Mouse (Mus musculus) adrenal gland, postnatal 36 days (tissue): Measurements from ENCODE around the gene Gm20835. TPM values are rescaled to one million over a fixed set of nuclear protein-coding genes. Genes with fewer than 3 reads are reported as not detected.
"Not testable (repeated sequence)": the region's sequence is repeated elsewhere in the genome, so short reads cannot be mapped to it uniquely, and the experiment has no call there.

Experiments used
- DNase-seq, 2 experiments: peaks; one replicate each; pipeline ENCODE4 v3.0.0; 2021; ENCODE audit warnings: mixed read lengths in 1 of 2
- long read RNA-seq, 2 experiments: library from polyadenylated mRNA; stranded (forward); transcript quantifications; one replicate each; pipeline ENCODE4 v2.0.0; 2021; ENCODE audit warnings: borderline sequencing depth in 2 of 2
- total RNA-seq, 2 experiments: library from RNA; stranded (reverse); gene quantifications; 2 replicates each; pipeline ENCODE4 v1.2.3; 2021

The Gm20835 gene
- not detected for total RNA-seq
- long read RNA-seq, experiment 1: 0 reads
- long read RNA-seq, experiment 2: 0 reads

GRCm38 (mm10) chrY:36735190-36735589 lies at the start of gene Gm20835:
Gm20835 (minus strand) TSS chrY:36735290.
- DNase-seq: not testable (repeated sequence)
